Mouse (Mus musculus) neural tube, embryonic 13.5 days (tissue): ENCODE measurements around the gene Tgm1. TPM values are rescaled to one million over a fixed set of nuclear protein-coding genes. Genes with fewer than 3 reads are reported as not detected.

Experiments
- ATAC-seq: fragments of 200-750 bp; cut with Nextera tagmentation; 2 replicates; pipeline ENCODE4 v1.8.0; 2017; ENCODE audit warnings: low read depth, mild to moderate bottlenecking, moderate TSS enrichment, moderate library complexity
- H3K27ac ChIP-seq: fragments of 300-500 bp; sonication (generic); replicated peaks from 2 replicates; pipeline ENCODE4 v1.5.1; 2015; ENCODE audit warnings: moderate library complexity, mild to moderate bottlenecking, inconsistent platforms
- H3K27me3 ChIP-seq: fragments of 300-500 bp; sonication (generic); 2 replicates; pipeline ENCODE4 v1.6.1; 2015; ENCODE audit warnings: mild to moderate bottlenecking, inconsistent platforms
- H3K36me3 ChIP-seq: fragments of 300-500 bp; sonication (generic); 2 replicates; pipeline ENCODE4 v1.6.1; 2015; ENCODE audit warnings: mild to moderate bottlenecking, inconsistent platforms
- H3K4me1 ChIP-seq: fragments of 300-500 bp; sonication (generic); replicated peaks from 2 replicates; pipeline ENCODE4 v1.6.1; 2015; ENCODE audit warnings: inconsistent platforms
- H3K4me2 ChIP-seq: fragments of 300-500 bp; sonication (generic); 2 replicates; pipeline ENCODE4 v1.6.1; 2015; ENCODE audit warnings: inconsistent platforms, mild to moderate bottlenecking, moderate library complexity
- H3K4me3 ChIP-seq: fragments of 300-500 bp; sonication (generic); 2 replicates; pipeline ENCODE4 v1.5.1; 2015; ENCODE audit warnings: mild to moderate bottlenecking, inconsistent platforms
- H3K9ac ChIP-seq: fragments of 300-500 bp; sonication (generic); 2 replicates; pipeline ENCODE4 v1.6.1; 2015; ENCODE audit warnings: moderate library complexity, mild to moderate bottlenecking, inconsistent platforms
- H3K9me3 ChIP-seq: fragments of 300-500 bp; sonication (generic); 2 replicates; pipeline ENCODE4 v1.6.1; 2016; ENCODE audit warnings: inconsistent platforms
- WGBS: fragments of 180-500 bp; shearing (Covaris S2); methylation state at CpG from one replicate; pipeline ENCODE4 v1.1.7; 2015; 5-methylcytosine and 5-hydroxymethylcytosine counted together
- polyA plus RNA-seq: library from polyadenylated mRNA; unstranded; fragments of >200 nt; fragmentation: Nextera tagmentation; extraction: Ambion mirVana; gene quantifications from 2 replicates; pipeline ENCODE4 v1.2.1, GENCODE M21; 2015

Tgm1 gene
- polyA plus RNA-seq, 1 experiment from 2014 or later = 0.66 TPM

DNA sequence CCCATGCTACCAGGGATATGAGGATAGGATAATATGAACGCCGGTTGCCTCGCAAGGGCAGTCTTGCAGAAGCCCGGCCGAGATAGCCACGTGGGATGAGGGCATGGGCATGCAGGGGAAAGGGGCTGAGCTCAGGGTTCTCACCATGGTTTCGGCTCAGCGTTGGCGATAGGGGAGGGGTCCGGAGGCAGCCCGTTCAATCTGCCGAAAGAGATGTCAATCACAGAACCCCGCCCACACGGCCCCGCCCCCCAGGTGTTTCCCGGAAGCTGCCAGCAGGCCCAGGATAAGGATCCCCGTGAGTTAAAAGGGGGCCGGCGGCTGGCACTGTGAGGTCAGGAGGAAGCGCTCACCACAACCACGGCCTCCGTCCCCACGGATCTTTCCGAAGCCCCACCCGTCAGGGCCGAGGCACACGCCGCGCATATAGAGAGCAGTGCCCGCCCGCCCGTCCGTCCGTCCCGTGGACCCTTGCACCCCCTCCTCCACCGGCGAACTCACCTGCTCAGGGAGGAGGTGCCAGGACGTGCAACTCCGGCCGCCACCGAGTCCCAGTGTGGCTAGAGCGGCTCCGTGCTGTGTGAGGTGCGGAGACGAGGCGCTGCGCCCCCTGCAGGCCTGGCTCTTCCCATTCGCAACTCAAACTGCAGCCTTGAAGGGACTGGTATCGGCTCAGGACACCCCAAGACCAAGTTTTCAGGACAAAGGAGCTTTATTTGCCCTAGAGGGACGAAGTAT, 8.1 kb upstream of the Tgm1 start, which contains the start of gene Rabggta:
TSS of gene Rabggta (minus strand) at position 564 of the 738 bp plus-strand sequence.
- peaks cover 16% of the 10 kb centered on the region for H3K4me1 ChIP-seq
- no peaks in the 10 kb centered on the region for H3K27me3 ChIP-seq
- WGBS = under 1% methylated on average over 50 of the region's 50 CpGs
- peak; percentile 98 for ATAC-seq
- peak within 1 kb of the TSS; percentile 89 for H3K27ac ChIP-seq
- H3K9ac ChIP-seq = peak within 1 kb of the TSS; percentile 80
- peaks cover 29% of the 10 kb centered on the region for H3K36me3 ChIP-seq
- no peaks in the 10 kb centered on the region for H3K9me3 ChIP-seq
- H3K4me3 ChIP-seq = peak within 1 kb of the TSS; percentile 70
- H3K4me2 ChIP-seq = peak within 1 kb of the TSS; percentile 59

DNA sequence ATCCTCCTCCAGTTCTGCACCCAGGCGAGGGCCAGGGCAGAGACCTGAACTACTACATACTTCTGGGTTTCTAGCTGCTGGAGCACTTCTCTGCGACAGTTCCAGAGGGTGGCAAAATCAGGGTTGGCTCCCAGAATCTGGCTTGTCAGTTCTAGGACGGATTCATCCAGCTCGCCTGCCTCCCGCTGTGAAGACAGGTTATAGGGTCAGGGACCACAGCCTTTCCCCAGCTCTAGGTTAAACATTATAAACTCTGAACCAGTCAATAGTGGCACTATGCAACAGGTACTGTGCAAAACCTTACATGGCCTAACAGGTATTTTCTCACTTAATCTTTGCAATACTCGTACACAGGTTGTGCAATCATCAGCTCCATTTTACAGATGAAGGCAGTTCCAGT, 7.3 kb upstream of the Tgm1 start:
- 76% methylated on average over 6 of the region's 6 CpGs for WGBS
- H3K27ac ChIP-seq = no peak overlapping the region; the same call in 1 of the 2 replicates

DNA sequence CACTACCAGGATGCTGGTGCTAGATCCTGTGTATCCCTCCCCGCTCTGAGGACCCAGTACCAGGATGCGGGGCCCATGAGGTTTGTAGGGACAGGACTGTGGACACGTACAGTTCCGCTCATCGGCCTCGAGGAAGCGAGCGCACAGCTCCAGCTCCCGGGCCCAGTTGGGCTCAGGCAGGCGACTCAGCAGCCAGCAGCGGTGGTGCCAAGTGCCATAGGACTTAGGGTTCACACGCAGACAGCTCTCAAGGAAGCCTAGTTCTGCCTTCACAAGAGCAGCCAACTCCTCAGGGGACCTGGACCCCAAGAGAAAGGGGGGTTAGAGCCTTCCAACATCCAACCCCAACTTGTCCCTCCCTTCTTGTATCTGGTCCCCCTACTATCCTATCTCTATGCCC, 6.9 kb upstream of the Tgm1 start:
- H3K27me3 ChIP-seq = no peaks in the 10 kb centered on the region
- no peak overlapping the region for H3K27ac ChIP-seq
- H3K4me2 ChIP-seq = no peak overlapping the region
- H3K9me3 ChIP-seq = no peaks in the 10 kb centered on the region
- H3K4me1 ChIP-seq = peaks cover 16% of the 10 kb centered on the region
- H3K9ac ChIP-seq = 0 out of 2 replicates have a peak overlapping the region, but pooled peaks have one; percentile 80
- H3K36me3 ChIP-seq = peaks cover 39% of the 10 kb centered on the region
- WGBS = 92% methylated on average over 12 of the region's 12 CpGs
- no peak for ATAC-seq
- no peak overlapping the region for H3K4me3 ChIP-seq

More for the DNA sequence above, 7.3 kb upstream of the Tgm1 start:
- Histone ChIP-seq H3K4me2 (peak overlapping the region; percentile 59), H3K4me1 (peaks cover 16% of the 10 kb centered on the region), H3K4me3 (peak overlapping the region; percentile 70), H3K36me3 (peaks cover 37% of the 10 kb centered on the region), H3K27me3 (no peaks in the 10 kb centered on the region), H3K9me3 (no peaks in the 10 kb centered on the region), H3K9ac (peak overlapping the region; percentile 80)
- ATAC-seq = no peak

- WGBS = 86% methylated on average over 6 of the region's 6 CpGs
- no peaks in the 10 kb centered on the region for H3K9me3 ChIP-seq
- no peak overlapping the region for H3K4me2 ChIP-seq
- peaks cover 39% of the 10 kb centered on the region for H3K36me3 ChIP-seq
- no peak overlapping the region for H3K27ac ChIP-seq
- no peak for ATAC-seq
- no peaks in the 10 kb centered on the region for H3K27me3 ChIP-seq
- no peak overlapping the region for H3K9ac ChIP-seq
- peaks cover 16% of the 10 kb centered on the region for H3K4me1 ChIP-seq
- no peak overlapping the region for H3K4me3 ChIP-seq
Observed at GRCm38 (mm10) chr14:55719737-55720136, 6.0 kb upstream of the Tgm1 start.

DNA sequence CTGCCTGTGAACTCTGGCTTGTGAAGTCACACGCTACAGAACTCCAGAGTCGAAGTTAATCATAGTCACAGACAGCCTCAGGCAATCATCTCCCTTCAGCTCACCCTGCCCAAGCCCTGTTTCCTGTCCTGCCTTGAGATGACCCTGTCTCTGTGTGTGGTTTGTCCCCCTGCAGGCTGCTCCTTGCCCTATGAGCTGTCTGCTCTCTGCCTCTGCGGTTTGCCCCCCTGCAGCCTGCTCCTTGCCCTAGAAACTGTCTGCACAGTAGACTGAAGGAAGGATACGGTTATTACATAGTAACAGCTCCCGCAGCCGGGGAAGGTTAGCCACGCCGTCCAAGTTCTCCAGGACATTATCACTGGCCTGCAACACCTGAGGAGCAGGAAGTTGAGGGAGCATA, 3.2 kb upstream of the Tgm1 start:
- Histone ChIP-seq H3K4me3 (no peak overlapping the region), H3K27ac (no peak overlapping the region), H3K36me3 (peaks cover 39% of the 10 kb centered on the region), H3K4me2 (no peak overlapping the region), H3K9me3 (no peaks in the 10 kb centered on the region), H3K4me1 (peaks cover 11% of the 10 kb centered on the region), H3K27me3 (peaks cover 24% of the 10 kb centered on the region), H3K9ac (no peak overlapping the region)
- ATAC-seq = no peak
- 79% methylated on average over 8 of the region's 8 CpGs for WGBS

DNA sequence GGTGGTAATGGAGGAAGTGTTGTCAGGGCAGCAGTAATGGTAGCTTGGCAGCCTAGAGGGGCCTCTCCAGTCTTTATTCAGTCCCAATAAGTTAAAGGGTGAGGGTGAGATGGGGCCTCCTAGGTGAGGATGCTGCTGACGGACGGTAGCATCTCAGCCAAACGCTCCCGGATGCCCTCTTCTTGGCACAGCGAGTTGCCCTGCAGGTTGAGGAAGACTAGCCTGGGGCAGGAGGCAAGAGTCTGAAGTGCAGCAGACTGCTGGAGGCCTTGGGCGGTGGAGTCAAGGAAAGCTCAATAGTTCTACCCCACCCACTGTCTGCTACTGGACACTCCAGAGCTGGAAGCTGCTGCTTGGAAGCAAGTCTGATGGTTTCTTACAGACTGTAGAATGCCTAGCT, 2.5 kb upstream of the Tgm1 start:
- Histone ChIP-seq H3K27me3 (peaks cover 28% of the 10 kb centered on the region), H3K4me2 (no peak overlapping the region), H3K9me3 (no peaks in the 10 kb centered on the region), H3K9ac (no peak overlapping the region), H3K36me3 (peaks cover 39% of the 10 kb centered on the region), H3K4me3 (no peak overlapping the region), H3K4me1 (peaks cover 8% of the 10 kb centered on the region), H3K27ac (no peak overlapping the region)
- no peak for ATAC-seq
- WGBS = 92% methylated on average over 6 of the region's 6 CpGs

DNA sequence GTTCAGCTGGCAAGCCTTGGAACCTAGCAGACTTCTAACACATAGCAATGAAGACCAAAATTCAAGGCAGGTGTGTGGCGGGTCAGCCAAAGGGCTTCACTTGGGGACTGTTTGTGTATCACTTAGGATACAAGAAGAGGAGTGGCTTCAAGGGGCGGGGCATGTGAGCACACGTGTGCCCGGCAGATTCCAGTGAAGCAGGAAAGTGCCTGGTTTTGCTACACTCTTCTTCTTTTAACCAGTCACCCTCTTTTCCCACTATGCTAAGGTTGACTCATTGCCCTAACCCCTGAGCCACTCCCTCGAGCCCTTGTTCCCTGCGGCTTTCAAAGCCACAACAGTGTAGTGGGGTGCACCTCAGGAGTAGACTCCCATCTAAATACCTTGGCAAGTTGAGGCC, 1.2 kb upstream of the Tgm1 start:
- no peak for ATAC-seq
- H3K9me3 ChIP-seq = no peaks in the 10 kb centered on the region
- 42% methylated on average over 6 of the region's 6 CpGs for WGBS

DNA sequence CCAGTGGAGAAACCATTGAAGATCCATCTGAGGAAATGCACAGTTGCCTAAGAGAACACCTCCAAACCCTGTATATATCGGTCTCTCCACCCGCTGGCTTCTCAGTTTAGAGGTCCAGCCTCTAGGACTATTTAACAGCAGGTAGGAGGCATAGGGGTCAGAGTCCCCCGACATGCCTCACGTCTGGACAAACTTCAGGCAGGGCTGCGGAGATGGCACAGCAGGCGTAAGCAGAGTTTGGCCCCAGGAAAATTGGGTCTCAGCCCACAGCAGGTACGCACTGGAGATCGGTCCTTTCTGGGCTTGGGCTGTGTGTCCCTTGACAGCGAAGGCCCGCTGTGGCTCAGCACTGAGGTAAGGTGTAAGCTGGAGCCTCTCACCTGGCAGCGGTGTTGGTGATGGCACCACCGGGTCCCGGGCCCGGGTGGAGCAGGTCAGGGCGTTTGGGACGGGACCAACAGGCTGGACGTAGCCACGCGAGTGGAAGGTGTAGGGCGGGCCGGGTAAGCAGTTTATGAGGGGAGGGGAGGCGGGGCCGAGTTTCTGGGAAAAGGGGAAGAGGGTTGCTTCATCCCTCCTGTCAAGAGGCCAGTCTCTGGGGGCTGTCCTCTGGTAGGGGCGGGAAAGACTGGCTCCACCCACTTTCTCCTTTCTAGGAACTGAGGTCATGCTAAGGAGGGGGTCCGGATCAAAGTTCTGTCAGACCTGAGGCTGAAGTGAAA, 558 bp downstream of the Tgm1 start:
- no peak for ATAC-seq
- H3K4me2 ChIP-seq = no peak overlapping the region

More for the DNA sequence above, 1.2 kb upstream of the Tgm1 start:
- no peak overlapping the region for H3K9ac ChIP-seq
- no peak overlapping the region for H3K4me3 ChIP-seq
- peaks cover 28% of the 10 kb centered on the region for H3K27me3 ChIP-seq
- H3K36me3 ChIP-seq = peaks cover 39% of the 10 kb centered on the region
- H3K27ac ChIP-seq = no peak overlapping the region
- H3K4me2 ChIP-seq = no peak overlapping the region
- no peaks in the 10 kb centered on the region for H3K4me1 ChIP-seq

GRCm38 (mm10) chr14:55711786-55712185, 1.9 kb downstream of the Tgm1 start:
- no peak overlapping the region for H3K27ac ChIP-seq
- H3K9me3 ChIP-seq = no peaks in the 10 kb centered on the region
- ATAC-seq = no peak
- 87% methylated on average over 7 of the region's 7 CpGs for WGBS
- H3K36me3 ChIP-seq = peaks cover 9% of the 10 kb centered on the region
- no peak overlapping the region for H3K9ac ChIP-seq
- H3K4me2 ChIP-seq = no peak overlapping the region
- H3K27me3 ChIP-seq = peaks cover 28% of the 10 kb centered on the region
- no peak overlapping the region for H3K4me3 ChIP-seq
- H3K4me1 ChIP-seq = no peaks in the 10 kb centered on the region

More for the DNA sequence above, 558 bp downstream of the Tgm1 start:
- Histone ChIP-seq H3K4me3 (no peak overlapping the region), H3K4me1 (no peaks in the 10 kb centered on the region), H3K27ac (no peak overlapping the region), H3K9ac (no peak overlapping the region), H3K27me3 (peaks cover 28% of the 10 kb centered on the region), H3K9me3 (no peaks in the 10 kb centered on the region), H3K36me3 (peaks cover 22% of the 10 kb centered on the region)
- WGBS = 10% methylated on average over 25 of the region's 25 CpGs

GRCm38 (mm10) chr14:55709509-55709908, 4.2 kb downstream of the Tgm1 start:
- H3K4me3 ChIP-seq = no peak overlapping the region
- H3K9ac ChIP-seq = no peak overlapping the region
- no peaks in the 10 kb centered on the region for H3K36me3 ChIP-seq
- H3K27ac ChIP-seq = no peak overlapping the region
- peaks cover 28% of the 10 kb centered on the region for H3K27me3 ChIP-seq
- H3K4me1 ChIP-seq = no peaks in the 10 kb centered on the region
- WGBS = 94% methylated on average over 4 of the region's 4 CpGs
- ATAC-seq = no peak
- no peaks in the 10 kb centered on the region for H3K9me3 ChIP-seq
- no peak overlapping the region for H3K4me2 ChIP-seq

DNA sequence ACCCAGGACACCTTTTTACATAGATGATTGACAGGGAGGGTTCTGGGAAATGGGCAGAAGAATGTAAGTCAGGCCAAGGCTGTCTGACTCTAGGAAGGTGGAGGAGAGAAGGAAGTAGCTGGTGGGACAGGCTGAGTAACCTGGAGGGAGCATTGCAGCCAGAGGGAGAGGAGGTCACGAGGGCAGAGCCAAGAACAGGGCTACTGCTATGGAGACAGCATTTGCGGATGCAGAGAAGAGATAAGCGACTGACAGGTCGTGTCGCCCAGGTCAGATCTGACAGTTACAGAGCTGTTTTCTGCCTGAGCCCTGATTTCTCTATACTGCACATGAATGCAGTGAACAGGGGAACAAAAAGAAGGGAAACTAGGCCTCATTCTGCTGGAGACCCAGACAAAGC, 6.3 kb downstream of the Tgm1 start:
- Histone ChIP-seq H3K36me3 (no peaks in the 10 kb centered on the region), H3K4me3 (no peak overlapping the region), H3K27ac (no peak overlapping the region), H3K9me3 (no peaks in the 10 kb centered on the region), H3K4me2 (no peak overlapping the region), H3K4me1 (no peaks in the 10 kb centered on the region), H3K27me3 (peaks cover 9% of the 10 kb centered on the region), H3K9ac (no peak overlapping the region)
- 90% methylated on average over 5 of the region's 5 CpGs for WGBS
- ATAC-seq = no peak

DNA sequence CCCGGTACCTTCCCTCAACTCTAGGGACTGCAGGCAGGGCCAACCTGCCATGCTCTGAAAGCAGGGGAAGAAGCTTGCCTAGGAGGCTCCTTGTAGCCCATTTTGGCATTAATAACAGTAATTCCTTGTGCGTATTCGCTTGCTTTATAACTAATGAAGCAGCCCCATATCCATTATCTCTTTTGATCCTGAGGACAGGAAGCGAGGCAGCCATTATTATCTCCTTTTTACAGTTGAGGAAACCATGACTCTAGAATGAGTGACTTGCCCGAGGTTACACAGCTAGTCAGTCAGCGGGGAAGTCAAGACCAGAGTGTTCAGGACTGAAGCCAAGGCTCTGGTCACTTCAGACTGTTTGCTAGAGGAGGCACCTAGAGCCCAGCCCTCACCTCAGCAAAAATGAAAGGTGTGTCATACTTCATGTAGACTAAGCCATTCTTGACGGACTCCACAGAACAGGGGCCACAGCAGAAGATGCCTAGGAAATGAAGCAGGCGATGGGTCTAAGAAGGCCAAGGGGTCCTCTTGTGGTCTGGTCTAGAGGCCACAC, 7.6 kb downstream of the Tgm1 start:
- Histone ChIP-seq H3K27ac (no peak overlapping the region), H3K9ac (no peak overlapping the region), H3K4me3 (no peak overlapping the region), H3K4me1 (no peaks in the 10 kb centered on the region), H3K36me3 (no peaks in the 10 kb centered on the region), H3K9me3 (no peaks in the 10 kb centered on the region), H3K4me2 (no peak overlapping the region), H3K27me3 (no peaks in the 10 kb centered on the region)
- no peak for ATAC-seq
- 93% methylated on average over 8 of the region's 8 CpGs for WGBS
